Mouse (Mus musculus) ES-Bruce4 (cell line): ENCODE results near the gene Anp32a. TPM values are rescaled to one million over a fixed set of nuclear protein-coding genes. Genes with fewer than 3 reads are reported as not detected.

Experiments
- H3K27ac ChIP-seq: 2 replicates; pipeline ENCODE4 v1.5.1; 2012; ENCODE audit warnings: low read length, inconsistent platforms; ENCODE audit not compliant: insufficient read depth
- H3K27me3 ChIP-seq: 2 replicates; pipeline ENCODE4 v1.6.1; 2012; ENCODE audit warnings: mild to moderate bottlenecking, low read length, inconsistent platforms; ENCODE audit not compliant: control insufficient read depth, poor library complexity, insufficient read depth, severe bottlenecking
- H3K36me3 ChIP-seq: 2 replicates; pipeline ENCODE4 v1.6.1; 2012; ENCODE audit warnings: inconsistent platforms, mild to moderate bottlenecking, low read length, moderate library complexity; ENCODE audit not compliant: control insufficient read depth, poor library complexity, insufficient read depth, severe bottlenecking
- H3K4me1 ChIP-seq: one replicate; pipeline ENCODE4 v1.8.1; 2011; ENCODE audit warnings: low read length; ENCODE audit not compliant: control insufficient read depth, insufficient read depth
- H3K4me3 ChIP-seq: 2 replicates; pipeline ENCODE4 v1.5.1; 2011; ENCODE audit warnings: low read depth, mild to moderate bottlenecking, low read length
- H3K9ac ChIP-seq: 2 replicates; pipeline ENCODE4 v1.6.1; 2012; ENCODE audit warnings: low read depth, mild to moderate bottlenecking, inconsistent platforms; ENCODE audit not compliant: poor library complexity, severe bottlenecking
- H3K9me3 ChIP-seq: replicated peaks from 2 replicates; pipeline ENCODE4 v1.6.1; 2012; ENCODE audit warnings: mild to moderate bottlenecking, low read length, inconsistent platforms; ENCODE audit not compliant: control insufficient read depth, poor library complexity, insufficient read depth, severe bottlenecking
- CTCF ChIP-seq: IDR thresholded peaks from one replicate; pipeline ENCODE4 v1.8.1; 2011; ENCODE audit warnings: low read depth, low read length
- EP300 ChIP-seq: IDR thresholded peaks from 2 replicates; pipeline ENCODE4 v1.6.1; 2011; ENCODE audit warnings: low read depth, low read length; ENCODE audit not compliant: insufficient read depth
- POLR2A ChIP-seq: IDR thresholded peaks from one replicate; pipeline ENCODE4 v1.8.1; 2011; ENCODE audit warnings: low read length; ENCODE audit not compliant: insufficient read depth
- polyA plus RNA-seq: library from polyadenylated mRNA; stranded (reverse); fragments of >200 nt; gene quantifications from 2 replicates; pipeline ENCODE4 v1.2.4, GENCODE M21; 2011; ENCODE audit warnings: low read depth; ENCODE audit not compliant: missing spikeins, insufficient read depth, insufficient read length

The Anp32a gene
- polyA plus RNA-seq, 1 experiment = 779 TPM

GRCm38 (mm10) chr9:62373222-62374123 is 32.4 kb downstream of the Anp32a start:
- Histone ChIP-seq H3K27me3 (no peaks in the 10 kb centered on the region), H3K36me3 (peaks cover 20% of the 10 kb centered on the region), H3K4me1 (peaks cover 9% of the 10 kb centered on the region), H3K27ac (no peak overlapping the region), H3K4me3 (no peak overlapping the region), H3K9me3 (no peaks in the 10 kb centered on the region), H3K9ac (no peak overlapping the region)
- TF ChIP-seq POLR2A (no peak), EP300 (no peak), CTCF (peak; percentile 79)

DNA sequence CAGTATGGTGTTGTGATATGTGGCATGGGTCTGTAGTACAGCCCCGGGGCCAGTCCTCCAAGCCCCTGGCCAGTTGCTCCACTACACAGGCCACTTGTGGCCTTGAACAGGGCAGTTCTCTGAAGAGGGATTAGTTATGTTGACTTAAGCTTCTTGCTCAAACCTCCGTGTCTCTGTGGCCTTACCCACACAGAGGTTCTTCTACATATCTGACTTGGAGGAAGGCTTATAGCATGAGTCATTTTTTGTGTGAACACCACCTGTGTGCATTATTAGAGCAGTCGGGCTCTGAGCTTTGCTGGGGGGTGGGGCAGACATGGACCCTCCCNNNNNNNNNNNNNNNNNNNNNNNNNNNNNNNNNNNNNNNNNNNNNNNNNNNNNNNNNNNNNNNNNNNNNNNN is 33.2 kb downstream of the Anp32a start:
- TF ChIP-seq CTCF = no peak
- TF ChIP-seq EP300 = no peak
- no peak for TF ChIP-seq POLR2A
- H3K27ac ChIP-seq = no peak overlapping the region

DNA sequence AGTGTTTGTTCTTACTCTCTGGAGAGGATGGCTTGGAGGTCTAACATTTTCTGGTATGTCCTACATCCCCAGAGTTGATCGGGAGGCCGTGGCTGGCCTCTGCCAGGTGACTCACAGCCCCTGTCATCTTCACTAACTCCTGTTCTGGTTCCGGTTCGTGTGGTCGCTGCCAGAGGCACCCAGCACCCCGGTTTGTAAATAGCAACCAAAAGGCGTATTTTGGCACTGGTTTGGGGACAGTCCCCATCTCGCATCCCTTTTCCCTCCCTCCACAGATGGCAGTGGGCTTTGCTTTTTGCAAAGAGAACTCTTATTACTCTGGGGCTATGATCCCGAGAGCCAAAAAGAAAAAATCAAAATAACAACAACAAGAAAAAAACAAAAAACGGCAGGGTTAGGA is 36.8 kb downstream of the Anp32a start:
- TF ChIP-seq EP300 (no peak), CTCF (no peak), POLR2A (no peak)
- H3K9ac ChIP-seq = no peak overlapping the region
- H3K9me3 ChIP-seq = no peaks in the 10 kb centered on the region
- no peak overlapping the region for H3K27ac ChIP-seq
- no peaks in the 10 kb centered on the region for H3K27me3 ChIP-seq
- H3K36me3 ChIP-seq = peaks cover 20% of the 10 kb centered on the region
- peaks cover 2% of the 10 kb centered on the region for H3K4me1 ChIP-seq
- no peak overlapping the region for H3K4me3 ChIP-seq

More for the DNA sequence above, 33.2 kb downstream of the Anp32a start:
- peaks cover 20% of the 10 kb centered on the region for H3K36me3 ChIP-seq
- H3K9ac ChIP-seq = no peak overlapping the region
- no peaks in the 10 kb centered on the region for H3K9me3 ChIP-seq
- H3K27me3 ChIP-seq = no peaks in the 10 kb centered on the region
- peaks cover 7% of the 10 kb centered on the region for H3K4me1 ChIP-seq
- H3K4me3 ChIP-seq = no peak overlapping the region

GRCm38 (mm10) chr9:62380351-62380750 is 39.3 kb downstream of the Anp32a start:
- no peaks in the 10 kb centered on the region for H3K27me3 ChIP-seq
- H3K36me3 ChIP-seq = peaks cover 17% of the 10 kb centered on the region
- no peak overlapping the region for H3K9ac ChIP-seq
- H3K4me1 ChIP-seq = peaks cover 2% of the 10 kb centered on the region
- no peaks in the 10 kb centered on the region for H3K9me3 ChIP-seq
- no peak overlapping the region for H3K4me3 ChIP-seq
- no peak overlapping the region for H3K27ac ChIP-seq
- no peak for TF ChIP-seq CTCF
- TF ChIP-seq POLR2A = no peak
- no peak for TF ChIP-seq EP300

GRCm38 (mm10) chr9:62381402-62381913 is 40.4 kb downstream of the Anp32a start:
- Histone ChIP-seq H3K27ac (no peak overlapping the region), H3K4me1 (peaks cover 2% of the 10 kb centered on the region), H3K27me3 (no peaks in the 10 kb centered on the region), H3K4me3 (no peak overlapping the region), H3K9me3 (no peaks in the 10 kb centered on the region), H3K36me3 (peaks cover 8% of the 10 kb centered on the region), H3K9ac (no peak overlapping the region)
- TF ChIP-seq POLR2A (no peak), CTCF (no peak), EP300 (no peak)

DNA sequence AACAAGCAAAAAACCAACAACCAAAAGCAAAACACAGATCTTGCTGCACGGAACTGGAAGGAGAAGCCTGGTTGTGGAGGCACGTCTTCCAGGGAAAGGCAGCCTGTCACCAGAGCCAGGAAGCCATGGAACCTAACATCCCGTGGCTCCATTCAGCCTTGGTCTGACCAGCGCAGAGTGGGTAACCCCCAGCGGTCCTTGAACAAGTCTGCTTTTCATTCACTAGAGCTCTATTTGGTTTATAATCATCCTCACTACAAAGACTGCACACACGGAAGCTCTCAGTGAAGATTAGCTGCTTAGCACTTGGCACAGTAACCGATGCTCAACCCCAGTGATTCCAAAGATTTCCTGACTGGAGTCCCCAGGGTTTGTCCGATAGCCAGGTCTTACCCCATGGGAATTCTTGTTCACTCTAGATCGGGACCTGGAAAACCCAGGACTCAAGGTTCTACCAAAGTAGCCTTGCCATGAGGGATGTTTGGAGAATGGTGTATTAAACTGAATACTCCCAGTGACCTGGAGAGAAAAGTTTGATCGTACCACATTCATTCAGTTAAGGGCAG is 41.5 kb downstream of the Anp32a start:
- H3K4me1 ChIP-seq = peaks cover 2% of the 10 kb centered on the region
- no peaks in the 10 kb centered on the region for H3K27me3 ChIP-seq
- no peak overlapping the region for H3K27ac ChIP-seq
- no peak overlapping the region for H3K9ac ChIP-seq
- H3K9me3 ChIP-seq = no peaks in the 10 kb centered on the region
- H3K4me3 ChIP-seq = no peak overlapping the region
- peaks cover 4% of the 10 kb centered on the region; the same call in 1 of the 2 replicates for H3K36me3 ChIP-seq
- TF ChIP-seq CTCF (no peak), POLR2A (no peak), EP300 (no peak)
